Mouse (Mus musculus) spleen, postnatal 10 days (tissue): ENCODE measurements around the gene Ube2u.

Source experiments
- DNase-seq, 2 experiments: peaks; one replicate each; pipeline ENCODE4 v3.0.0; 2021 to 2022; ENCODE audit warnings: low spot score in 2 of 2

Gene Ube2u

DNA sequence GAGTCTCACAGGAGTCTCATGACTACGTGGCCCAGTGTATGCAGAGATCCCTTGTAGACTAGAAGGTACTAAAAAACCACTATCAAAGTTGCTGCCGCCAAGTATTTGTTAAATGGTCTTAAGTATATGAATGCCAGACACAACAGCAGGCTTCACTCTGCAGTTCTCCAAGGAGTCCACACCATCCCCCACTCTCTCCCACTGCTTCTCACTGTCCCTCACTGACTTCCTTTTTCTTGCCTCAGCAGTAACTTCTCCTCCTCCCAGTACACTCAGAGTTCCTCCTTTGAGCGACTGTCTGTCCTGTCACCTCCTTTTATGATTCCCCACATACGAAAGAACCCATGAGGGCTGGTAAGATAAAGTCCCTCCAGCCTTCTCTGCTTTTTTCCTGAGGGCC, 69.3 kb downstream of the Ube2u start:
- DNase-seq, result no peak

DNA sequence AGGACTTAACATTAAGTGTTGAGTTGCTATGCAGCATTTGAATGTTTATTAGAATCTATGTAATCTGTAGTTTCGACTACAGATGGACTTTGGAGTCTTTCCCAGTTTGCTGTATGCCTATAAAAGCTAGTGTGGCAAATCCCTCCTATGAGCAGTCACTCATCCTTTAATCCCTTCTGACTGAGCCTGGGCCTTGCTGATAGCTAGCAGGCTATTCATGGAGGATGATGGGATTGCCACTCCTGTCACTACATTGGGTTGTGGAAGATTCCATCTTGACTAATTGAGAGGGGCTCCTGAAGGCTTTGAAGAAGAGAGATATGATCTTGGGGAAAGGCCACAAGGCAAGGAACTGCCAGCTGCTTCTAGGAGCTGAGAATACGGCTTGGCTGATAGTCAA, 74.6 kb downstream of the Ube2u start:
- DNase-seq, result no peak

DNA sequence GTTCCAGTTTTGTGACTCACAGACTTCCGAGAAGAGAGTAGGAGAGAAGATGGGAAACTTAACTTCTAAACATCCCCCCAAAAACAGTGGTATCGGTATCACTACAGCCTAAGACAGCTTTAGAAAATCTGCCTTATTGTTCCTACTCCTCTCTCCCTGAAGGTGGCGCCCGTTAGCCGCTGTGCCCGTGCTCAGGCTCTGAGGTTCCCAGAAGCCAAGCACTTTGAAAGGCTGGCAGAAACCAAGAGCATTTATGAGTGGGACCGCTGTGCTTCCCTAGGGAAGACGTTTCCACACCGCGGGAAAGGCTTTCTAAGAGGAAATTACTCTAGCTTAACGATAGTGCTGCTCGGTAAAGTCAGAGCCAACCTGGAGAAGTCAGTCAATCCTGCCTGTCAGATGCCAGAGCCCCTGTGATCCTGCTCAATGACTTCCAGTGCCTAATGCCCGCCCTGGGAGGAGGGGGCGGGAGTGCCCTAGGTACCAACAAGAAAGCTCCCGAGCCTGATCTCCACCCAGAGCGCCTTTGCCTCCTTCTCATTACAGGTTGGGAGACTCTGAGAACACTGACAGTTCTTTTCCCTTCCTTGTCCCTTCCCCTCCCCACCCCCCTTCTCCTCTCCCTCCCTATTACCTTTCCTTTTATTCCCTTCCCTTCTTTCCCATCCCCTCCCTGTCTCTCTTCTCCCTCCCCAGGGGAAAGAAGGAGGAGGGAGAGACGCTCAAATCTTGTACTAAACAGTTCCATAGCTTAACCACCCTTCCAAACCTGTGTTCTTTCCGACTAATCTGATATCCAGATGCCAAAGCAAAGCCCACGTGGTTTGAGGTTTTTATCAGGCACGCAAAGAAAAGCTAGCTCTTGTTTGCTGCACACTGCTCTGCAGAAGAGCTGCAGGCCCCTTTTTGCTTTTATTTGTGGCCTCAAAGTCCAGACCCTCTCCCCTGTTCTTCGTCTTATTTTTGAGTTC, 109.9 kb downstream of the Ube2u start:
- peak in 1 of 2 experiments; percentile 34 for DNase-seq

DNA sequence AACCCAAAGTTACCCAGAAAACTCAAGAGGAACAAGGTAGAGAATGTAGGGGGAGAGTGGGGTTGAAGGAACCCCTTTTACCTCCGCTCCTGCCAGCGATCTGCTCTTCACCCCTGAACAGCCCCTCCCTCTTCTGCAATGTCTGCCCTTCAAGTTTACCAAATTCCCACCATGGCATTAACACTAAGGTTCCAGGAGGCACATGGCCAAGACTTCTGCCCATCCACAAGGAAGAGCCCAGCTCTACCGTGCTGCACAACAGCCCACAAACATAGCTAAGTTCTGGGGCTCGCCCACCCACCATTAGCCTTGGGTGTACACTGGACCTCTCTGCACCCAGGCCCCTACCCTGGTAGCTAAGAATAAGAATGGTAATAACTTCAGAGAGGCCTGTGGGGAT, 117.1 kb downstream of the Ube2u start:
- DNase-seq, result no peak

DNA sequence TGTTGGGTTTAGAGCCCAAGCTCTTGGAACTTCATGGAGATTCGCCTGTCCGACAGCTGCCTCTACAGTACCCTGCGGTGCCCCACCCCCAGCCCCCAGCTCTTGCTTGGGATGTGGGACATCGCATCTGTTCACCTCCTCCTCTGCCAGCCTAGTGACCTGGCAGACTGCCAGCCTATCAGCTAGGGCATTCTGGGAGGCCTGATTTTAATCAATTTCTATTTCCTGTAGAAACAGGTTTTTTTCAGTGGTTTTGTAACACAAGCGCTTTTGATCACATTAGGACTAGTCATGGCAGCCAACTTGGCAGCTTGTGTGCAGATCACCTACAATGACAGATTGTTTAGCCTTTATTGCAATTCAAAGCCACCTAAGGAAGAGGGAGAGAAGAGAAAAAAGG, 118.0 kb downstream of the Ube2u start:
- DNase-seq, result no peak

DNA sequence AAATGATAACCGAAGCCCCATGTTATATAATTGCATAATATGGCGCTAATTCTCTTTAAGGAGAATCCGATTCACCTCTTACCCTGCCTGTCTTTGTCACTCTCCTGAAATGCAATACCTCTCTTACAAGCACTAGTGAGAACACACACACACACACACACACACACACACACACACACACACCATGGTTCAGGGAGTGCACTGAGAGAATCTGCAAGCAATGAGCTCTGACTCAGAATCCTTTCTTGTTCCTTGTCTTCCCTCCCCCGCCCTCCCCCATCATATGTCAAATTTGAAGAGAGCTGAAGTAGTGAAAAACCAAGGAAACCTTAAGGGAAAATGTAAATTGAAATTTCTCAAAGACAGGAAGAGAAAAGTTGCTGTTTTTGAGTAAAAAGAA, 118.4 kb downstream of the Ube2u start:
- no peak for DNase-seq
